Mouse (Mus musculus) bone marrow macrophage, adult 2 months (primary cell): ENCODE measurements around the gene Mphosph9.

Experiments
- CTCF ChIP-seq: IDR thresholded peaks from 2 replicates; pipeline ENCODE4 v1.5.1; 2012; ENCODE audit warnings: low read depth, mild to moderate bottlenecking, low read length, moderate library complexity
- POLR2A ChIP-seq: IDR thresholded peaks from 2 replicates; pipeline ENCODE4 v1.6.1; 2012; ENCODE audit warnings: mild to moderate bottlenecking, low read depth, low read length, borderline replicate concordance

GRCm38 (mm10) chr5:124334392-124334791 lies 6.6 kb upstream of the Mphosph9 start:
- TF ChIP-seq CTCF (no peak), POLR2A (no peak)
